Mouse (Mus musculus): ENCODE data around the gene Ppm1b. TPM values are rescaled to one million over a fixed set of nuclear protein-coding genes. Genes with fewer than 3 reads are reported as not detected.

The Ppm1b gene
- total and polyA plus RNA-seq, 3 experiments, result 45.7 to 51.6 TPM; not detected in 1

GRCm38 (mm10) chr17:85025151-85025550 lies 68.6 kb downstream of the Ppm1b start:
- no peak for DNase-seq (ENCODE audit: low read depth, low spot score)
- H3K4me3 ChIP-seq (ENCODE audit: control insufficient read depth in 1 of 2, insufficient read depth in 1 of 2, low read depth in 2 of 2, low read length in 2 of 2), result no peak overlapping the region
- H3K9ac ChIP-seq (ENCODE audit: control insufficient read depth, low read depth, low read length, poor library complexity, severe bottlenecking), result no peak overlapping the region
- TF ChIP-seq ETS1 (IDR thresholded peaks at IDR 0.05; ENCODE audit: low read depth, low read length) (no peak), JUND (IDR thresholded peaks at IDR 0.05; ENCODE audit: low read depth, low read length) (no peak)
- no peaks in the 10 kb centered on the region for H3K4me1 ChIP-seq (ENCODE audit: control insufficient read depth in 1 of 2, insufficient read depth in 2 of 2, low read length in 2 of 2)
- H3K36me3 ChIP-seq (ENCODE audit: control insufficient read depth in 1 of 2, insufficient read depth in 2 of 2, low read length in 2 of 2), result no peaks in the 10 kb centered on the region
- H3K27ac ChIP-seq (ENCODE audit: control insufficient read depth, low read depth, low read length), result no peak overlapping the region
- H3K9me3 ChIP-seq (replicated peaks; ENCODE audit: insufficient read depth, low read length), result no peaks in the 10 kb centered on the region
- H3K27me3 ChIP-seq (ENCODE audit: control insufficient read depth in 1 of 2, insufficient read depth in 2 of 2, low read length in 2 of 2), result no peaks in the 10 kb centered on the region
- no peaks in the 10 kb centered on the region for H3K79me2 ChIP-seq (ENCODE audit: control insufficient read depth, insufficient read depth, low read length, poor library complexity)

GRCm38 (mm10) chr17:85026436-85026835 lies 69.9 kb downstream of the Ppm1b start:
- no peaks in the 10 kb centered on the region for H3K9me3 ChIP-seq (replicated peaks; ENCODE audit: insufficient read depth, low read length)
- H3K4me3 ChIP-seq (ENCODE audit: control insufficient read depth in 1 of 2, insufficient read depth in 1 of 2, low read depth in 2 of 2, low read length in 2 of 2), result no peak overlapping the region
- no peak for TF ChIP-seq ZNF384 (IDR thresholded peaks at IDR 0.05; ENCODE audit: low read depth, low read length)
- TF ChIP-seq SMC3 (IDR thresholded peaks at IDR 0.05; ENCODE audit: low read depth, low read length), result no peak
- no peak for TF ChIP-seq CHD1 (IDR thresholded peaks at IDR 0.05; ENCODE audit: low read depth, low read length)
- no peak for TF ChIP-seq BHLHE40 (IDR thresholded peaks at IDR 0.05; ENCODE audit: borderline replicate concordance, low read depth, low read length)
- no peak for TF ChIP-seq ETS1 (IDR thresholded peaks at IDR 0.05; ENCODE audit: low read depth, low read length)
- TF ChIP-seq HCFC1 (IDR thresholded peaks at IDR 0.05; ENCODE audit: low read depth, low read length), result no peak
- TF ChIP-seq ZKSCAN1 (IDR thresholded peaks at IDR 0.05; ENCODE audit: low read depth, low read length), result no peak
- no peak for TF ChIP-seq NRF1 (IDR thresholded peaks at IDR 0.05; ENCODE audit: insufficient read depth, low read depth, low read length, poor library complexity, severe bottlenecking)
- TF ChIP-seq MYC (IDR thresholded peaks at IDR 0.05; ENCODE audit: low read depth, low read length), result no peak
- no peak for TF ChIP-seq E2F4 (IDR thresholded peaks at IDR 0.05; ENCODE audit: borderline replicate concordance, low read depth, low read length)
- TF ChIP-seq ELF1 (IDR thresholded peaks at IDR 0.05; ENCODE audit: low read depth, low read length), result no peak
- no peak for TF ChIP-seq MYB (IDR thresholded peaks at IDR 0.05; ENCODE audit: low read depth, low read length)
- no peaks in the 10 kb centered on the region for H3K79me2 ChIP-seq (ENCODE audit: control insufficient read depth, insufficient read depth, low read length, poor library complexity)
- no peak for DNase-seq (ENCODE audit: low read depth, low spot score)
- H3K27me3 ChIP-seq (ENCODE audit: control insufficient read depth in 1 of 2, insufficient read depth in 2 of 2, low read length in 2 of 2), result peaks cover 0 to 2% of the 10 kb centered on the region in 2 experiments; a peak in 1 of 4 replicates
- no peak overlapping the region for H3K27ac ChIP-seq (ENCODE audit: control insufficient read depth, low read depth, low read length)
- no peak overlapping the region for H3K9ac ChIP-seq (ENCODE audit: control insufficient read depth, low read depth, low read length, poor library complexity, severe bottlenecking)
- no peaks in the 10 kb centered on the region for H3K36me3 ChIP-seq (ENCODE audit: control insufficient read depth in 1 of 2, insufficient read depth in 2 of 2, low read length in 2 of 2)
- H3K4me1 ChIP-seq (ENCODE audit: control insufficient read depth in 1 of 2, insufficient read depth in 2 of 2, low read length in 2 of 2), result no peaks in the 10 kb centered on the region

GRCm38 (mm10) chr17:85027247-85027646 lies 70.7 kb downstream of the Ppm1b start:
- no peak for TF ChIP-seq EP300 (IDR thresholded peaks at IDR 0.05; ENCODE audit: low read depth in 1 of 2, low read length in 2 of 2)
- Histone ChIP-seq H3K27me3 (ENCODE audit: control insufficient read depth in 1 of 2, insufficient read depth in 2 of 2, low read length in 2 of 2) (peaks cover 0 to 2% of the 10 kb centered on the region in 2 experiments; a peak in 1 of 4 replicates), H3K36me3 (ENCODE audit: control insufficient read depth in 1 of 2, insufficient read depth in 2 of 2, low read length in 2 of 2) (no peaks in the 10 kb centered on the region), H3K9me3 (replicated peaks; ENCODE audit: insufficient read depth, low read length) (no peaks in the 10 kb centered on the region), H3K27ac (ENCODE audit: control insufficient read depth, low read depth, low read length) (no peak overlapping the region), H3K9ac (ENCODE audit: control insufficient read depth, low read depth, low read length, poor library complexity, severe bottlenecking) (no peak overlapping the region), H3K4me3 (ENCODE audit: control insufficient read depth in 1 of 2, insufficient read depth in 1 of 2, low read depth in 2 of 2, low read length in 2 of 2) (no peak overlapping the region), H3K4me1 (ENCODE audit: control insufficient read depth in 1 of 2, insufficient read depth in 2 of 2, low read length in 2 of 2) (no peaks in the 10 kb centered on the region), H3K79me2 (ENCODE audit: control insufficient read depth, insufficient read depth, low read length, poor library complexity) (no peaks in the 10 kb centered on the region)
- DNase-seq (ENCODE audit: low read depth, low spot score), result no peak

Measured in MEL (cell line).